Mouse (Mus musculus) forebrain, embryonic 13.5 days (tissue): ENCODE measurements around the gene Ereg. TPM values are rescaled to one million over a fixed set of nuclear protein-coding genes. Genes with fewer than 3 reads are reported as not detected.

Experiments used
- ATAC-seq: fragments of 200-750 bp; cut with Nextera tagmentation; 2 replicates; pipeline ENCODE4 v1.8.0; 2017
- H3K27ac ChIP-seq: fragments of 300-500 bp; sonication (generic); 2 replicates; pipeline ENCODE4 v1.5.1; 2015; ENCODE audit warnings: inconsistent platforms, mild to moderate bottlenecking, moderate library complexity
- H3K27me3 ChIP-seq: fragments of 300-500 bp; sonication (generic); 2 replicates; pipeline ENCODE4 v1.6.1; 2015; ENCODE audit warnings: mild to moderate bottlenecking, inconsistent platforms
- H3K36me3 ChIP-seq: fragments of 300-500 bp; sonication (generic); 2 replicates; pipeline ENCODE4 v1.6.1; 2015; ENCODE audit warnings: mild to moderate bottlenecking, inconsistent platforms; ENCODE audit not compliant: poor library complexity, severe bottlenecking
- H3K4me1 ChIP-seq: fragments of 300-500 bp; sonication (generic); 2 replicates; pipeline ENCODE4 v1.6.1; 2015; ENCODE audit warnings: inconsistent platforms
- H3K4me2 ChIP-seq: fragments of 300-500 bp; sonication (generic); 2 replicates; pipeline ENCODE4 v1.6.1; 2015; ENCODE audit warnings: inconsistent platforms, mild to moderate bottlenecking, moderate library complexity
- H3K4me3 ChIP-seq: fragments of 300-500 bp; sonication (generic); 2 replicates; pipeline ENCODE4 v1.5.1; 2015; ENCODE audit warnings: mild to moderate bottlenecking, inconsistent platforms
- H3K9ac ChIP-seq: fragments of 300-500 bp; sonication (generic); 2 replicates; pipeline ENCODE4 v1.6.1; 2015; ENCODE audit warnings: mild to moderate bottlenecking, inconsistent platforms
- H3K9me3 ChIP-seq: fragments of 300-500 bp; sonication (generic); replicated peaks from 2 replicates; pipeline ENCODE4 v1.6.1; 2016; ENCODE audit warnings: inconsistent platforms
- WGBS: fragments of 180-500 bp; shearing (Covaris S2); methylation state at CpG from one replicate; pipeline ENCODE4 v1.1.7; 2015; 5-methylcytosine and 5-hydroxymethylcytosine counted together
- polyA plus RNA-seq: library from polyadenylated mRNA; unstranded; fragments of >200 nt; fragmentation: Nextera tagmentation; extraction: Ambion mirVana; gene quantifications from 2 replicates; pipeline ENCODE4 v1.2.1, GENCODE M21; 2015

The Ereg gene
- not detected in 2 replicates for polyA plus RNA-seq

DNA sequence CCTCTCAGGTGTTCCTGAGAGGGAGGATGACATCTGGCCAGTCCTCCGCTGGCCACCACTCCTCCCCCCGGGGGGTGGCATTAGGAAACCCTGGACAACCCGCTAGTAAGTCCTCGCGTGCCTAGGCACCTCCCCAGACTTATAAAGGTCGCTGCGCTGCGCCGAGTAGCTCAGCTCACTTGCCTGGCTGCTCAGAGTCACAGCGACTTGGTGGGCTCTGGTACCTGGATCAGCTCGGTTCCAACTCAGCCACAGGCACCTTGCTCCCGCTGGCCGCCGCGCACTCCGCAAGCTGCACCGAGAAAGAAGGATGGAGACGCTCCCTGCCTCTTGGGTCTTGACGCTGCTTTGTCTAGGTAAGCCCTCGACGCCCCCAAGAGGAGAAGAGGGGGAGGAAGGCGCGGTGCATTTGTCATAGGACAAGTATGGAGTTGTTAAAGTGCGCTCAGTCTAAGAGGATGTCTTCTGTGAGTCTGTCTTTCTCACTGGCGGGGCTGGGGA, at the start of gene Ereg:
Ereg (plus strand) TSS at position 173 of the 501 bp plus-strand sequence.
- Histone ChIP-seq H3K9ac (peak within 1 kb of the TSS; percentile 48), H3K36me3 (no peaks in the 10 kb centered on the region), H3K9me3 (no peaks in the 10 kb centered on the region), H3K27ac (no peak within 1 kb of the TSS), H3K4me3 (peak within 1 kb of the TSS; percentile 39), H3K27me3 (peaks cover 17% of the 10 kb centered on the region), H3K4me2 (peak within 1 kb of the TSS; percentile 68), H3K4me1 (peaks cover 8% of the 10 kb centered on the region; the same call in 1 of the 2 replicates)
- WGBS: 1% methylated on average over 25 of the region's 25 CpGs
- peak; percentile 69 for ATAC-seq

- WGBS: 90% methylated on average over 6 of the region's 6 CpGs
- Histone ChIP-seq H3K9me3 (no peaks in the 10 kb centered on the region), H3K9ac (no peak within 1 kb of the TSS), H3K27ac (no peak within 1 kb of the TSS), H3K36me3 (peaks cover 3% of the 10 kb centered on the region; the same call in 1 of the 2 replicates), H3K4me2 (no peak within 1 kb of the TSS), H3K4me3 (no peak within 1 kb of the TSS), H3K4me1 (no peaks in the 10 kb centered on the region), H3K27me3 (no peaks in the 10 kb centered on the region)
- ATAC-seq: no peak
Observed at GRCm38 (mm10) chr5:91027164-91027563, 47.3 kb upstream of the Ereg start, which contains the start of gene Epgn. Epgn (plus strand) TSS chr5:91027464.

GRCm38 (mm10) chr5:91027840-91028239, 46.6 kb upstream of the Ereg start:
- ATAC-seq: no peak
- no peak overlapping the region for H3K9ac ChIP-seq
- WGBS: 87% methylated on average over 1 of the region's 1 CpGs
- H3K27me3 ChIP-seq: no peaks in the 10 kb centered on the region
- no peaks in the 10 kb centered on the region for H3K4me1 ChIP-seq
- no peaks in the 10 kb centered on the region for H3K9me3 ChIP-seq
- H3K4me2 ChIP-seq: no peak overlapping the region
- H3K36me3 ChIP-seq: peaks cover under 1% of the 10 kb centered on the region; the same call in 1 of the 2 replicates
- no peak overlapping the region for H3K4me3 ChIP-seq
- no peak overlapping the region for H3K27ac ChIP-seq

DNA sequence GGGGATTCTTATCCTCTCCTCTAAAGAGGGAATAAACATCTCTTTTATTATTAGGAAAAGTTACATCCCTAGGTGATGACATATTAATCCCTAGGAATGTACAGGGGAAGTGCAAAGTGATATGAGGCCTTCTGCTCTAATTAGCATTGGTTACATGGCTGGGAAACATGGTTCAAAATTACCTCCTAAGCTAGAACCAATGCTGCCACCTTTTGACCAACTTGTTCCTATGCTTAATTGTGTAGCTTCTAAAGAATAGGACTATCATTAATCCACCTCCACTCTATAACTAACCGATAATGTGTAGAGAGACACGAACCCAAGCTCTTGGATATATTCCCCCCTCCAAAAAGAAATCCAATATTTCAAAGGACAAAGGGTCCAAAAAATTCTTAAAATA, 43.8 kb upstream of the Ereg start:
- Histone ChIP-seq H3K36me3 (no peaks in the 10 kb centered on the region), H3K4me1 (no peaks in the 10 kb centered on the region), H3K9ac (no peak overlapping the region), H3K9me3 (no peaks in the 10 kb centered on the region), H3K27ac (no peak overlapping the region), H3K4me3 (no peak overlapping the region), H3K4me2 (no peak overlapping the region), H3K27me3 (no peaks in the 10 kb centered on the region)
- no peak for ATAC-seq
- 88% methylated on average over 2 of the region's 2 CpGs for WGBS

GRCm38 (mm10) chr5:91035341-91035740, 39.1 kb upstream of the Ereg start:
- 89% methylated on average over 2 of the region's 2 CpGs for WGBS
- ATAC-seq: no peak
- no peaks in the 10 kb centered on the region for H3K9me3 ChIP-seq

DNA sequence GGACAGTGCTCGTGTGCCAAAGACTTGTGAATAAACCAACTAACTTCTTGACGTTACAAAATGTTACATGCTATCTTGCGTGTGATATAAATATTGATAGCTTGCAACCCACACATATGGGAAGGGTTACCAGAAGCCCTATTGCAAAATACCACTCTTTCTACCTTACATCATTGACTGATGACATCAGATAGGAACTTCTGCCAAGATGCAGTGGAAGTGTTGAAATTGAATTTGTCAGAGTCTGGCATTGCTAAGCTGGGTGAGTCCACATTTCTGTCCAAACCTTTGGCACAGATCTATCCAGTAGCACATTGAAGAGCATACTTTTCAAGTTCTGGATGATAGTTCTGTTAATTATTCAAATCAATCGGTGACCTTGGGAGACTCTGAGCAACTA, 37.8 kb upstream of the Ereg start:
- no peaks in the 10 kb centered on the region for H3K27me3 ChIP-seq
- H3K4me3 ChIP-seq: no peak overlapping the region
- WGBS: 93% methylated on average over 4 of the region's 4 CpGs
- H3K4me1 ChIP-seq: no peaks in the 10 kb centered on the region
- no peak overlapping the region for H3K4me2 ChIP-seq
- ATAC-seq: no peak
- H3K9ac ChIP-seq: no peak overlapping the region
- H3K27ac ChIP-seq: no peak overlapping the region
- no peaks in the 10 kb centered on the region for H3K36me3 ChIP-seq
- H3K9me3 ChIP-seq: no peaks in the 10 kb centered on the region

More at GRCm38 (mm10) chr5:91035341-91035740, 39.1 kb upstream of the Ereg start:
- Histone ChIP-seq H3K4me3 (no peak overlapping the region), H3K27ac (no peak overlapping the region), H3K27me3 (no peaks in the 10 kb centered on the region), H3K9ac (no peak overlapping the region), H3K4me1 (no peaks in the 10 kb centered on the region), H3K4me2 (no peak overlapping the region), H3K36me3 (no peaks in the 10 kb centered on the region)

GRCm38 (mm10) chr5:91037756-91038155, 36.7 kb upstream of the Ereg start:
- Histone ChIP-seq H3K4me2 (no peak overlapping the region), H3K36me3 (no peaks in the 10 kb centered on the region), H3K9ac (no peak overlapping the region), H3K27ac (no peak overlapping the region), H3K4me1 (no peaks in the 10 kb centered on the region), H3K27me3 (no peaks in the 10 kb centered on the region), H3K4me3 (no peak overlapping the region), H3K9me3 (no peaks in the 10 kb centered on the region)
- 75% methylated on average over 2 of the region's 2 CpGs for WGBS
- ATAC-seq: no peak

GRCm38 (mm10) chr5:91038547-91038946, 35.9 kb upstream of the Ereg start:
- Histone ChIP-seq H3K4me1 (no peaks in the 10 kb centered on the region), H3K9me3 (no peaks in the 10 kb centered on the region), H3K27me3 (no peaks in the 10 kb centered on the region), H3K9ac (no peak overlapping the region), H3K4me2 (no peak overlapping the region), H3K4me3 (no peak overlapping the region), H3K27ac (no peak overlapping the region), H3K36me3 (no peaks in the 10 kb centered on the region)
- no peak for ATAC-seq
- WGBS: 22% methylated on average over 2 of the region's 2 CpGs

DNA sequence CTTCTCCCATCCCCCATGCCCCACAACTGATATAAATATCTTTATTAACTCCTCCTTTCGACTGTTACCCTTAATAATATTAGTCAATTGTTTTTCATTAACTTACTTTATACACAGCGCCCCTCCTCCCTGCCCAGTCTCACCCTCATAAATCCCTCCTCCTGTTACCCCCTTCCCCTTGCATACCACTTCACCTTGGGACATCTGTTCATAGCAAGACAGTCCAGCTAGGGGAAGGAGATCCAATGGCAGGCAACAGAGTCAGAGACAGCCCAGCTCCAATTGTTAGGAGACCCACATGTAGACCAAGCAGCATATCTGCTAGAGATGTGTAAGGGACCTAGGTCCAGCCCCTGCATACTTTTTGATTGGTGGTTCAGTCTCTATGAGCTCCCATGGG, 35.5 kb upstream of the Ereg start:
- H3K9me3 ChIP-seq: no peaks in the 10 kb centered on the region
- WGBS: 82% methylated on average over 2 of the region's 2 CpGs
- H3K27me3 ChIP-seq: no peaks in the 10 kb centered on the region
- H3K36me3 ChIP-seq: no peaks in the 10 kb centered on the region
- no peak overlapping the region for H3K4me3 ChIP-seq
- H3K4me1 ChIP-seq: no peaks in the 10 kb centered on the region
- no peak for ATAC-seq
- H3K4me2 ChIP-seq: no peak overlapping the region
- no peak overlapping the region for H3K27ac ChIP-seq
- no peak overlapping the region for H3K9ac ChIP-seq

DNA sequence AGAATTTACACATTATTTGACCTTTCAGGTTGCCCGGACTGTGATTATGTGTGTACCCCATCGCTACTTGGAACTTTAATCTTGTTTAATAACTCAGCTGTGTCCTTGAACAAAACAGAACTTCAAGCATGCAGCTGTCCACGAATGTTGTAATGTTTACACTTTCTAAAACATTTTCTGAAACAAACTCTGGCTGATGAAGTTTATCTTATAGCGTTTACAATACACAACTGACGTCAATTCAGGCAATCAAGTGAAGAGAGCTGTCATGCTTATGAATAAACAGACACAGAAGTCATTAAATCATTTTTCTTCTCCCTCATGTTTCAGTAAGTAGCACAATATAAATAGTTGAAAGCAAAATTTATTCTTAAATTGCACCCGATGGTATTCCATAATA, 26.4 kb upstream of the Ereg start:
- Histone ChIP-seq H3K9ac (no peak overlapping the region), H3K4me1 (no peaks in the 10 kb centered on the region), H3K27me3 (no peaks in the 10 kb centered on the region), H3K36me3 (no peaks in the 10 kb centered on the region), H3K27ac (no peak overlapping the region), H3K4me3 (no peak overlapping the region), H3K4me2 (no peak overlapping the region), H3K9me3 (no peaks in the 10 kb centered on the region)
- WGBS: 85% methylated on average over 6 of the region's 6 CpGs
- ATAC-seq: no peak

GRCm38 (mm10) chr5:91048397-91048796, 26.0 kb upstream of the Ereg start:
- no peak for ATAC-seq
- no peaks in the 10 kb centered on the region for H3K4me1 ChIP-seq
- H3K27me3 ChIP-seq: no peaks in the 10 kb centered on the region
- no peak overlapping the region for H3K4me2 ChIP-seq
- no peak overlapping the region for H3K4me3 ChIP-seq
- H3K9ac ChIP-seq: no peak overlapping the region
- H3K9me3 ChIP-seq: no peaks in the 10 kb centered on the region
- no peaks in the 10 kb centered on the region for H3K36me3 ChIP-seq
- no peak overlapping the region for H3K27ac ChIP-seq
- WGBS: 82% methylated on average over 8 of the region's 8 CpGs

DNA sequence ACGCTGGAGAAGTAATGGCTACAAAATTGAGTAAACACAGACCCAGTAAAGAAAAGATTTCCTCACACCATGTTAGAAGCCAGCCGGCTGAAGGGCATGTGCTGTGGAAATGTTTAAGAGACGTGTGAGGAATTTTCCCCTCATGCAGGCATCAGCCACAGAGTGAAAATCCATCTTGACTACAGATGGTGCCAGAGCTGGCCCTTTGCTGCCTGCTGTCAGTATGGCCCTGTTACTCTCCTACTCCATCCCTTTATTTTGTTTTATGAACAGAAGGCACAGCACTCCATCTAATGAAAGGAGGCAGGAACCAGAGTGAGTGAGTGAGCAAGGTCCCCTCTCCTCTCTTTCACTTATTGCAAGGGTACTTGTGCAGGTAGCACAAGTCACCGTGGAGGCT, 2.1 kb upstream of the Ereg start:
- Histone ChIP-seq H3K27me3 (peaks cover 17% of the 10 kb centered on the region), H3K4me2 (no peak overlapping the region), H3K9me3 (no peaks in the 10 kb centered on the region), H3K9ac (no peak overlapping the region), H3K27ac (no peak overlapping the region), H3K4me3 (no peak overlapping the region), H3K4me1 (peaks cover 8% of the 10 kb centered on the region; the same call in 1 of the 2 replicates), H3K36me3 (no peaks in the 10 kb centered on the region)
- WGBS: 80% methylated on average over 4 of the region's 4 CpGs
- no peak for ATAC-seq

DNA sequence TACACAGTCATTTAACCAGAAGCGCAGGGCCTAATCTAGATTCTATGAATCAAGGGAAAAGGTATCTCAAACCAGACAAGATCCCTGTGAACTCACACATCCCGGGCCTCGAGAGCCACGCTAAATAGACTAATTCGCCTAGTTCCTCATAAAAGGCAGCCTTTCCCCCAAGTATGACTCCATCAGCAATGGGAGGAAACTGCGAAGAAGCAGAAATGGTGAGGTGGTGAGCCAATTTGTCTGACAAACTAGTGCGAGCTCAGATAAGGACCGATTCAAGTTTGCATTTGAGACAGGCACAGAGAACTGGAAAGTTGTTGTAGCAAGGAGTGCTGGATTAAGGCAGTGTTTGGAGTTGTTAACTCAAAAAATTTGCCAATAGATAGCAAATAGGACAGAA, 796 bp upstream of the Ereg start:
- no peak for ATAC-seq
- Histone ChIP-seq H3K4me2 (no peak overlapping the region), H3K4me3 (no peak overlapping the region), H3K4me1 (peaks cover 8% of the 10 kb centered on the region; the same call in 1 of the 2 replicates), H3K9ac (no peak overlapping the region), H3K27ac (no peak overlapping the region), H3K27me3 (peaks cover 17% of the 10 kb centered on the region), H3K9me3 (no peaks in the 10 kb centered on the region), H3K36me3 (no peaks in the 10 kb centered on the region)
- 83% methylated on average over 8 of the region's 8 CpGs for WGBS
